ENCODE assay signal across 18 mouse cellular contexts in the genomic region with DNA sequence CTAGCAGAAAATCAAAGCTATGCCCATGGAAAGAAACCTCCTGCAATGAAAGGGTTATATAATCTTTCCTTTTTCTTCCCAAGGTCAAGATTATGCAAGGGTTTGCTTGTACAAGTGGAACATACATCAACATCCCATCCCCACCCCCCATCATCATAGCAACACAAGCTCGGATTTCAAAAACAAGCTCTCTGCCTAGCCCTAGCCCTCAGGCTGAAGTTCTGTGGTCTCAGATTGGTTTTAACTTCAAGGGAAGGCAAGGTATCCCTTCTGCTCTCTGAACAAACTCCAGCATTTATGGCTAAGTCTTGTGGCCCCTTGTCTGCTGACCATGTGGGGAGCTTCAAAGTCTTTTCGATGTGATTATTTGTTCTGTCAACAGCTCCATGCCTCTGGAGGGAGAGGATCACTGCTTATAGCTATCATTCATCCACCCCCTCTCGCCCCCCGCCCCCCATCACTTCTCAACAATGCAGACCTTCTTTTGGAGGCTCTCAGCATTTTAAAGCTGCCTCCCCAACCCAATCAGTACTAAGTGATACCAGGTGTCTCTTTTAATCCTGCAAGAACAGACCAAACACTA.
A peak's percentile ranks its signal among the peaks of the same experiment; 100 is the strongest.
DNase-seq lines count a peak whose midpoint lies in the region; ATAC-seq and TF ChIP-seq lines count a peak whose summit lies in the region.
"Had no signal": no experiment of that assay in that cellular context is flagged by ENCODE, and none has a peak within 500 bp of the region (broad histone marks: within the 10 kb centered on the region; RNA-seq: fewer than 3 reads in every experiment).

No protein-coding gene starts in this region.

- peak; percentile 76 for ATAC-seq in Patski
- ATAC-seq in limb, embryonic 12.5 days (ENCODE audit: insufficient number of reproducible peaks, insufficient read depth, low FRiP score, low TSS enrichment, low read depth), result peak; percentile 15; the same call in 1 of the 2 replicates
- ATAC-seq: inflammation-experienced regulatory T-cells, adult 6 months had no signal

- no peak for TF ChIP-seq CTCF in Patski (IDR thresholded peaks at IDR 0.05)

- POLR2A ChIA-PET in Patski (lab: Charles Lee), result interaction anchor here (1.7 kb wide), 1 partner anchor 10 kb away, joined by 3 read pairs; no protein-coding TSS in a partner anchor

- H3K9ac ChIP-seq in limb, embryonic 12.5 days (replicated peaks), result no peak overlapping the region
- H3K9ac ChIP-seq: hindbrain, embryonic 13.5 days; midbrain, embryonic 12.5 days had no signal

- no peaks in the 10 kb centered on the region for H3K9me3 ChIP-seq in embryonic facial prominence, embryonic 10.5 days
- no peaks in the 10 kb centered on the region for H3K9me3 ChIP-seq in limb, embryonic 12.5 days
- H3K9me3 ChIP-seq: hindbrain, embryonic 13.5 days; midbrain, embryonic 12.5 days had no signal

- H3K27ac ChIP-seq in embryonic facial prominence, embryonic 10.5 days (replicated peaks), result 0 out of 2 replicates have a peak overlapping the region, but pooled peaks have one; percentile 10
- no peak overlapping the region for H3K27ac ChIP-seq in limb, embryonic 12.5 days
- H3K27ac ChIP-seq: hindbrain, embryonic 13.5 days; layer of hippocampus, adult 2 months; midbrain, embryonic 12.5 days; stomach, postnatal 0 days had no signal

- H3K4me1 ChIP-seq in embryonic facial prominence, embryonic 10.5 days, result peaks cover 6% of the 10 kb centered on the region
- H3K4me1 ChIP-seq in limb, embryonic 12.5 days (replicated peaks), result no peaks in the 10 kb centered on the region; the same call in 1 of the 2 replicates
- H3K4me1 ChIP-seq: hindbrain, embryonic 13.5 days; midbrain, embryonic 12.5 days had no signal

- no peaks in the 10 kb centered on the region for H3K36me3 ChIP-seq in embryonic facial prominence, embryonic 10.5 days (replicated peaks)
- H3K36me3 ChIP-seq in limb, embryonic 12.5 days, result no peaks in the 10 kb centered on the region
- H3K36me3 ChIP-seq: hindbrain, embryonic 13.5 days; midbrain, embryonic 12.5 days had no signal

- in situ Hi-C loops in Patski (cut with MboI; ENCODE audit: low pct_unique_long_range_greater_than_20kb), result no loop called here

- no peak overlapping the region for H3K4me3 ChIP-seq in embryonic facial prominence, embryonic 10.5 days
- H3K4me3 ChIP-seq in limb, embryonic 12.5 days (replicated peaks), result no peak overlapping the region
- H3K4me3 ChIP-seq: hindbrain, embryonic 13.5 days; layer of hippocampus, adult 2 months; midbrain, embryonic 12.5 days had no signal

- peak; percentile 20 for DNase-seq in kidney, adult 9 months
- DNase-seq in kidney, postnatal 10 days, result no peak
- DNase-seq in Patski (ENCODE audit: low read depth, low spot score) (no peak), adipocyte (ENCODE audit: low spot score) (no peak)
- DNase-seq in embryonic facial prominence, embryonic 10.5 days (ENCODE audit: low spot score), result peak; percentile 67
- no peak for DNase-seq in T-cell, adult 2 months (ENCODE audit: low spot score)
- DNase-seq: cerebellum, adult 11 months; cerebellum, adult 9-11 months; kidney, adult 18-20 months; kidney, postnatal 14 days; thymus, adult 2 months; thymus, postnatal 4 days had no signal

- WGBS in embryonic facial prominence, embryonic 10.5 days, result 48% methylated on average over 4 of the region's 4 CpGs
- WGBS in limb, embryonic 12.5 days, result 30% methylated on average over 4 of the region's 4 CpGs

- H3K27me3 ChIP-seq in Patski, result no peaks in the 10 kb centered on the region
- peaks cover 95% of the 10 kb centered on the region for H3K27me3 ChIP-seq in embryonic facial prominence, embryonic 10.5 days (replicated peaks; ENCODE audit: low read depth, poor library complexity, severe bottlenecking)
- H3K27me3 ChIP-seq in limb, embryonic 12.5 days, result peaks cover 23% of the 10 kb centered on the region

- CTCF ChIA-PET in Patski (lab: Charles Lee), result no interaction called here

- no peak overlapping the region for H3K4me2 ChIP-seq in limb, embryonic 12.5 days
- H3K4me2 ChIP-seq: hindbrain, embryonic 13.5 days; midbrain, embryonic 12.5 days had no signal

Comparison
In these comparisons a context has a peak if more than half of its experiments do, and no peak if none do; other contexts are left out.
1. DNase-seq: peak in kidney, adult 9 months (single experiment) and embryonic facial prominence, embryonic 10.5 days (single experiment); none in kidney, postnatal 10 days (single experiment), Patski (single experiment), T-cell, adult 2 months (single experiment) and adipocyte (single experiment).